Mouse (Mus musculus): ENCODE results near the gene Pax3.

Gene Pax3

GRCm38 (mm10) chr1:78196751-78197311 lies at the start of gene Pax3:
Gene Pax3, minus strand, starts transcription at chr1:78197134.
- no peak for DNase-seq

- no peak for DNase-seq
These were observed 37.4 kb upstream of the Pax3 start for GRCm38 (mm10) chr1:78234306-78234705.

DNA sequence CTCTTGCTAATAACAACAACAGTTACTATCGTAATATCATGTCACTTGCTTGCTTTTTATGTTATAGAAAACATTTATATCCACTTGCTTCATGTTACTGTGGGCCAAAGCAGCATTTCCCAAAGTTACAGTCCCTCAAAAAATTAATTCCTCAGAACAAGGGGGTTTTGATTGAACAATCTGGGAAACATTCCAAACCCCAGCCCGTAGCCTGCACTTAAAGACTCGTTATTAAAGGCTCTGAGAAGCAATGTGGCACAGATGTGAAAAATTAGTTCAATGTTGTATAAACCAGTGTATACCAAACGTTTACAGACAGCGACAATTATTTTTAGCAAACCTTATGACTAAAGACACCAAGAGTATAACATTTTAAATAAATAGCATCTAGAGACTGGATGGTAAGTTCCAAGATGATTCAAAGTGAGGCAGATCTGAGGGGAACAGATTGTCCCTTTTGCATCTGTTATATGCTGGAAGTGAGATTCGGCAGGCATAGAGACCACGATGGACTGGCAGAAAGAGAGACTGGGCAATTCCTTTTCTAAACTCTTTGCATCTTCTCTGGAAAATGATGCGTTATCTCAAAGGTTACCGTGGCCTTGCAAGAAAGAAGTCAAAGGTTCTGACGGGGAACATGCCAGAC lies 35.1 kb upstream of the Pax3 start:
- DNase-seq = no peak

GRCm38 (mm10) chr1:78229801-78230200 lies 32.9 kb upstream of the Pax3 start:
- no peak for DNase-seq

DNA sequence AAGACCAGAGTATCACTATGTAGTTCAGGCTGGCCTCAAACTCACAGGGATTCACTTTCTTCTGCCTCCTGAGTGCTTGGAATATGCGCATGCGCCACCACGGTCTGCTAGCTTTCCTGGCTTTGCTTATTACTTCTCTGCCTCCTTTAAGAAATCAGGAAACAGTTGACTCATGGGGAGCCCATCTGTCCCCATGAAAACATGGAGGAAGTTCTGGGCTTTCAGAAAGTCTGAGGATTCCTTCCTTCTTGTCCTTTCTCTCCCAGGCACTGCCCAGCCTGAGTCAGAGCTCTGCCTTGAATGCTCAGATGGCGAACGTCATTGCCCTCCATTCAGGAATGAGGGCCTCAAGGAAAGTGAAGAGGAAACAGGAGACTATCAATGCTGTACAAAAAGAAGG lies 31.8 kb upstream of the Pax3 start:
- DNase-seq = no peak

DNA sequence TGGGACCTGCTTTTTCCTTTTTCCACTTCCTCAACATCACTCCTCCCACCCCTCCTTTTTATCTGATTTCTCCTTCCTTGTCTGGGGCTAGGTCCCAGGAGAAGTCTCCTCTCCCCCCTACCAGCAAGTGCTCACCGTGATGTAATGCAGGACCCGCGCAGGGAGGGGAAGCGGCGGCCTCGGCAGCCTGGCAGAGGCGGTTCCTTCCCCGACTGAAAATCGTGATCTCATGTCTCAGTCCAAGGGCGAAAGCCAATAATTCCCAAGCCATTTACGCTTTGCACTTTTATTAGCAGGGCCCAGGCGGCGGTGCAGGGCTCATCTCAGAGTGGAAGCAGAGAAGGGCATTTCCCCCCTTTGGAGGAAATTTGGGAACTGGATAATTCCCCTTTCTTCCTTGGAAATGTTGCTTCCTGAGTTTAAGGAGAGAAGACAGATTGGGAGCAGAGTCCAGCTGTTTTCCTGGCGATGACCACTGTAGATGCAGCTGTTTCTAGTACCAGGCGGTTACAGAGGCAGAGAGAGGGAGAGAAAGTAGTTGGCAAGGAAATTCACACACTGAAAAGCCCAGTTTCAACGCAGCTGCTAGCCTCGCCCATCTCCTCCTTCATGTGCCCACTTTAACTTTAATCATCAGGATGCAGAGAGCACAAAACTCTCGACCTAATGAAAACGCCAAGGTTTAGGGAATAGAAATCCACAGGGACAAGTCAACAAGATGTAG lies 21.3 kb upstream of the Pax3 start:
- DNase-seq = no peak

- DNase-seq = no peak
These were observed 20.5 kb upstream of the Pax3 start for GRCm38 (mm10) chr1:78217151-78218034.

DNA sequence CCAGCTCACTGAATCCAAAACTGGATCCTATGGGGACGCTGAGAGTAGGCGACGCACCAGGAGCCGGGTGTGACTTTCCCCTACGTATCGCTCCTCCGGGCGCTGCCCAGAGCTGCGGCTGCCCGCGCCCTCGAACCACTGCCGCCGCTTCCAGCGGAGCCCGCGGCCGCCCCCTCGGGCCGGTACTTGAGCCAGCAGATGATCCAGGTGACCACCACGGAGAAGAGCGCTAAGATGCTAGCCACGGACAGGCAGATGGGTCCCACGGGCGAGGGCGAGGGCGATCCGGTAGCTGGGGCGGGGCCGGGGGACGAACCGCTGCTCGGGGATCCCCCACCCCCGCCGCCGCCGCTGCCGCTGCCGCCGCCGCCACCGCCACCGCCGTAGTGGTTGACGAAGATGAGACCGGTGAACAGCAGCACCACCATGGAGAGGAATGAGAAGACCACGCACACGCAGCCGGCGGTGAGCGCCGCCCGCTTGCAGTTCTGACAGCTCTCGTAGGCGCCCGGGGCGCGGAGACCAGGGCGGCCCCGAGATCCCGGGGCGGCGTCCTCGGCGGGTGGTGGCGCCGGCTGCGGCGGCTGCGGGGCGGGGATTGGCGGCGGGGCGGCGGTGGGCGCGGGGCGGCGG lies 19.7 kb upstream of the Pax3 start:
- no peak for DNase-seq

- no peak for DNase-seq
These were observed 19.0 kb upstream of the Pax3 start for GRCm38 (mm10) chr1:78215749-78216508.

DNA sequence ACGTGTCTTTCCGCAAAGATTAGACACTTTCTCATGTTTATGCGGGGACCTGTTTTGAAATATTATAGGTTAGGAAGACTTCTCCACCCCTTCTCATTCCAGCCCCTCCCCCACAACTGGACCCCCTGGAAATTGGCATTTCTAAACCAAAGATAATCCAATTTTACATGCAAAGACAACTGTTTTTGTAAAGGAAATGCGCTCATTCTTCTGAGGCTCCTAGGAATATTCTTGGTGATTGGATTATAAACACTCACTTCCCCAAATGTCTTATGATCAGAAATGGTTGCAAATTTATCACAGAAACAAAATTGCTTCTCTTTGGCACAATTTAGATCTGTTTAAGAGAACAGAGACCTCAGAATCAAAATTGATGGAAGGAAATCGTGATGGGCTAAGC lies 14.1 kb upstream of the Pax3 start:
- no peak for DNase-seq

GRCm38 (mm10) chr1:78210568-78210967 lies 13.6 kb upstream of the Pax3 start:
- DNase-seq = no peak

DNA sequence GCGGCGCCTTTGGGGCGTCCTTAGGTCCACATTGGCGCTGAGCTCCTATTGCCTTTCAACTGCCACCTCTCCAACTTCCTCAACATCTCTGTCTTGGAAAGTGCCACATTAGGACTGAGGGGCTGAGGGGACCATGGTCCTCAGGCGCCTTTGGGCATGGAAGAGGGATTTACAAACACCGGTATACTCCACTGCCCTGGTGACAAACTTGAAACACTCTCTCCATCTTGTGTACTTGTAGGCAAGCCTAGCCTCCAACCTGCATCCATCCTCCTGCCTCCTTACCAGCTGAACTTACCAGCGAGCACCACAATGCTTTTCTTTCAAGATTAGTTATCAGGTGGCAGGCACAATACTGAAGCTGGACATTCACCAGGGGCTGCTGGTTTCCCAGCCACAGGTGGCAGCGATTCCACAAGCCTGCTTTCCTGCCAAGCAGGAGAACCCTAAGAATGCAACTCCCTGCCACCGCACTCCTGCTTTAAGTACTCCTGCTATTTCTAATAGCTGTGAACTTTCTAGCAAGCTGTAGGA lies 11.4 kb upstream of the Pax3 start:
- no peak for DNase-seq

GRCm38 (mm10) chr1:78204341-78204740 lies 7.4 kb upstream of the Pax3 start:
- no peak for DNase-seq

- DNase-seq = no peak
These were observed 6.8 kb upstream of the Pax3 start for GRCm38 (mm10) chr1:78203622-78204211.

- no peak for DNase-seq
These were observed 6.2 kb upstream of the Pax3 start for GRCm38 (mm10) chr1:78203086-78203614.

- no peak for DNase-seq
These were observed 5.6 kb upstream of the Pax3 start for GRCm38 (mm10) chr1:78202466-78203085.

- DNase-seq = no peak
These were observed 4.5 kb upstream of the Pax3 start for GRCm38 (mm10) chr1:78201251-78202010.

DNA sequence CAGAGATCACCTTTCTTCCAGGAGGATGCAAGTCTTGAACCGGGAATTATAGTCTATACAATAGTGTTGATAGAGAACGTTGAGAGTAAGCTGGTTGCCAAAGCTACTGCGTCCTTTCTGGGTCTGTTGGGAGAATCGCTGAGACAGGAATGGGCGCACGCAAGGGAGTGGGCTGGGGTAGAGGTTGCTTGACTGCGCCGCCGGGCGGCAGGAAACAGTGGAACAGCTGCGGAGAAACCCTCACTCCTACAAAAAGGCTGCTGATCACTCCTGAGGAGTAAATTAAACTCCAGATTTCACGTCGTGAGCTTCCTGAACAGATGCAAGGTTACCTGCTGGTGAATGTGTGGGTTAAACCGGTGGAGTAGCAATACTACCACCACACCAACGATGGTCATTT lies 3.3 kb upstream of the Pax3 start:
- no peak for DNase-seq

- no peak for DNase-seq
These were observed 2.3 kb upstream of the Pax3 start for GRCm38 (mm10) chr1:78199221-78199620.
